ENCODE assay signal across 17 mouse cellular contexts in the genomic region with DNA sequence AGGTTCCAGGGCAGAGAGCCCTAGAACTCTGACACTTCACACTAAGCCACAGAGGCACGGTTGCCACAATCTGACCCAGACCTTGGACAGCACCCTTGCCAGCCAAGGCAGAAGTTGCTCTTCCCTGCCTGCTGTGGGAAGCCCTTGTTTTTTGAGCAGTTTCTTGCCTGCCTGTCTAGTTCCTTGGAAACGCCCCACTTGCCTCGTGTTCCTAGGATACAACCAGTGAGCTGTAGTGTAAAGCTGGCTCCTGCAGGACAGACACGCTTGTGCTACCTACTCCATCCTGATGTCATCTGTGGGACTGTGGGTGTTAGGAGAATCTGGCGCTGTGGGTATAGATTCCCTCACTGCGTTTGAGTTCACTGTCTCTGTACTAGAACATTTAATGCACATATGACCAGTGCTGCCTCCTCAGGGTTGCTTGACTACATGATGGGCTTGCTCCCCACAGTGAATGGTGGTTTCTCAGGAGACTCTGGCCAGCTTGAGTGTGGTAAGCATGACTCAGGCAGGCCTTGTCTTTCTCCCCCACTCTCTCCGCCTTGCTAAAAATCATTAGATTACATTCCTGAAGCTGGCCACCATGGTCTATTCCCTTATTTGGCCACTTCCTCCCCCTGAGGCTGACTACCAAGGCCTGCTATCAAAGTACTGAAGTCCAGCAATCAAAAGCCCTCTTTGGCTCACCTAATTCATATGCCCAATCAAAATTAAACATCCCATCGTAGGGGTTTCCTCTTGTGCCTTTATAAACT. TPM values are rescaled to one million over a fixed set of nuclear protein-coding genes. Genes with fewer than 3 reads are reported as not detected.
DNase-seq lines count a peak whose midpoint lies in the region; ATAC-seq lines count a peak whose summit lies in the region.
"Had no signal": no experiment of that assay in that cellular context is flagged by ENCODE, and none has a peak within 500 bp of the region (broad histone marks: within the 10 kb centered on the region; RNA-seq: fewer than 3 reads in every experiment).

No protein-coding gene starts in this region.

- H3K36me3 ChIP-seq in liver, embryonic 12.5 days, result no peaks in the 10 kb centered on the region
- no peaks in the 10 kb centered on the region for H3K36me3 ChIP-seq in liver, embryonic 11.5 days (ENCODE audit: control insufficient read depth, insufficient read depth, low read length)
- no peaks in the 10 kb centered on the region for H3K36me3 ChIP-seq in intestine, embryonic 15.5 days
- H3K36me3 ChIP-seq: lung, embryonic 15.5 days had no signal

- no peak overlapping the region for H3K9ac ChIP-seq in liver, embryonic 12.5 days
- no peak overlapping the region for H3K9ac ChIP-seq in liver, embryonic 11.5 days (ENCODE audit: low read depth, low read length)
- H3K9ac ChIP-seq in intestine, embryonic 15.5 days, result no peak overlapping the region
- H3K9ac ChIP-seq: lung, embryonic 15.5 days had no signal

- no peaks in the 10 kb centered on the region for H3K9me3 ChIP-seq in liver, embryonic 12.5 days (replicated peaks)
- H3K9me3 ChIP-seq in liver, embryonic 11.5 days (ENCODE audit: control insufficient read depth, low read length), result no peaks in the 10 kb centered on the region
- H3K9me3 ChIP-seq in intestine, embryonic 15.5 days, result no peaks in the 10 kb centered on the region
- H3K9me3 ChIP-seq: lung, embryonic 15.5 days had no signal

- H3K4me2 ChIP-seq in liver, embryonic 12.5 days, result no peak overlapping the region
- H3K4me2 ChIP-seq in liver, embryonic 11.5 days, result no peak overlapping the region
- no peak overlapping the region for H3K4me2 ChIP-seq in intestine, embryonic 15.5 days (replicated peaks)
- H3K4me2 ChIP-seq: lung, embryonic 15.5 days had no signal

- H3K27ac ChIP-seq in liver, embryonic 12.5 days, result 0 out of 2 replicates have a peak overlapping the region, but pooled peaks have one; percentile 6
- no peak overlapping the region for H3K27ac ChIP-seq in liver, embryonic 11.5 days (ENCODE audit: low read depth, low read length)
- no peak overlapping the region for H3K27ac ChIP-seq in intestine, embryonic 15.5 days
- H3K27ac ChIP-seq: lung, embryonic 15.5 days had no signal

- H3K4me3 ChIP-seq in liver, embryonic 12.5 days, result no peak overlapping the region
- no peak overlapping the region for H3K4me3 ChIP-seq in liver, embryonic 11.5 days (ENCODE audit: low read depth, low read length)
- no peak overlapping the region for H3K4me3 ChIP-seq in intestine, embryonic 15.5 days (replicated peaks)
- H3K4me3 ChIP-seq: lung, embryonic 15.5 days had no signal

- H3K4me1 ChIP-seq in liver, embryonic 12.5 days, result 0 out of 2 replicates have a peak, but pooled peaks cover 3% of the 10 kb centered on the region
- no peaks in the 10 kb centered on the region for H3K4me1 ChIP-seq in liver, embryonic 11.5 days (replicated peaks; ENCODE audit: control insufficient read depth, insufficient read depth, low read length)
- 0 out of 2 replicates have a peak, but pooled peaks cover 4% of the 10 kb centered on the region for H3K4me1 ChIP-seq in intestine, embryonic 15.5 days (replicated peaks)
- H3K4me1 ChIP-seq: lung, embryonic 15.5 days had no signal

- peak; percentile 19 to 47 for DNase-seq in frontal cortex, adult 2 months (ENCODE audit: extremely low spot score in 1 of 2, low spot score in 1 of 2)
- DNase-seq in frontal cortex, postnatal 14 days (ENCODE audit: low spot score in 2 of 2), result no peak
- no peak for DNase-seq in liver, embryonic 11.5 days (ENCODE audit: low spot score)
- peak; percentile 70 for DNase-seq in NIH3T3 (ENCODE audit: low read depth)
- no peak for DNase-seq in urinary bladder, postnatal 10 days (ENCODE audit: low spot score)
- DNase-seq: cerebellum, postnatal 14 days; gastrocnemius, postnatal 36 days; heart, postnatal 14 days; kidney, postnatal 25 days; thymus, postnatal 36 days had no signal

- ATAC-seq in liver, embryonic 12.5 days, result no peak
- ATAC-seq in liver, embryonic 11.5 days (replicated peaks; ENCODE audit: low FRiP score), result no peak
- 0 out of 2 replicates have a peak, but pooled peaks have one; percentile 39 for ATAC-seq in megakaryocyte progenitor cell, adult 5-6 weeks (replicated peaks; ENCODE audit: poor library complexity)
- no peak for ATAC-seq in intestine, embryonic 15.5 days
- ATAC-seq: CD4-positive, CD25-positive, alpha-beta regulatory T cell, adult 4 months; inflammation-experienced regulatory T-cells, adult 6 months had no signal

- WGBS in liver, embryonic 12.5 days (ENCODE audit: insufficient replicate concordance), result 55% methylated on average over 8 of the region's 8 CpGs
- WGBS in liver, embryonic 11.5 days, result 59% methylated on average over 8 of the region's 8 CpGs
- 66% methylated on average over 8 of the region's 8 CpGs for WGBS in intestine, embryonic 15.5 days

- 0 out of 2 replicates have a peak, but pooled peaks cover under 1% of the 10 kb centered on the region for H3K27me3 ChIP-seq in liver, embryonic 12.5 days (replicated peaks)
- H3K27me3 ChIP-seq in liver, embryonic 11.5 days (replicated peaks; ENCODE audit: control insufficient read depth, insufficient read depth, low read length), result no peaks in the 10 kb centered on the region
- no peaks in the 10 kb centered on the region for H3K27me3 ChIP-seq in intestine, embryonic 15.5 days (replicated peaks)
- H3K27me3 ChIP-seq: lung, embryonic 15.5 days had no signal

RNA-seq across cellular contexts. Expression of gene Fcgr1, which starts 18.8 kb away (rescaled TPM):
- 3.0 and 4.8 TPM in 2 replicates for polyA plus RNA-seq in frontal cortex, adult 2 months (2012; rRNA removed)
- polyA plus RNA-seq in liver, embryonic 12.5 days (2016; fragmentation: Nextera tagmentation; extraction: Ambion mirVana), result 2.4 and 2.7 TPM in 2 replicates
- polyA plus RNA-seq in liver, embryonic 11.5 days (2014; fragmentation: Nextera tagmentation; extraction: Ambion mirVana), result 4.1 TPM in 2 replicates
- 0.37 and 1.2 TPM in 2 replicates for total RNA-seq in megakaryocyte progenitor cell, adult 5-6 weeks (2015)
- 0.14 and 0.21 TPM in 2 replicates for total RNA-seq in megakaryocyte progenitor cell, adult 5-6 weeks (2017)
- 2.3 and 3.0 TPM in 2 replicates for polyA plus RNA-seq in intestine, embryonic 15.5 days (2015; fragmentation: Nextera tagmentation; extraction: Ambion mirVana)
- total RNA-seq: megakaryocyte-erythroid progenitor cell, adult 5-6 weeks had no signal

RNA-seq across cellular contexts. Expression of gene Hist2h2bb, which starts 43.0 kb away (rescaled TPM):
- 1.3 and 2.0 TPM in 2 replicates for polyA plus RNA-seq in frontal cortex, adult 2 months (2012; rRNA removed)
- polyA plus RNA-seq in liver, embryonic 12.5 days (2016; fragmentation: Nextera tagmentation; extraction: Ambion mirVana), result 23.6 and 31.6 TPM in 2 replicates
- 15.1 and 18.9 TPM in 2 replicates for polyA plus RNA-seq in liver, embryonic 11.5 days (2014; fragmentation: Nextera tagmentation; extraction: Ambion mirVana)
- total RNA-seq in megakaryocyte progenitor cell, adult 5-6 weeks (2015), result 1,111 and 1,146 TPM in 2 replicates
- total RNA-seq in megakaryocyte progenitor cell, adult 5-6 weeks (2017), result 9,134 and 9,995 TPM in 2 replicates
- 6.5 and 9.2 TPM in 2 replicates for polyA plus RNA-seq in intestine, embryonic 15.5 days (2015; fragmentation: Nextera tagmentation; extraction: Ambion mirVana)

RNA-seq across cellular contexts. Expression of gene Hist2h3b, which starts 44.1 kb away (rescaled TPM):
- 7.3 and 8.1 TPM in 2 replicates for polyA plus RNA-seq in frontal cortex, adult 2 months (2012; rRNA removed)
- polyA plus RNA-seq in liver, embryonic 12.5 days (2016; fragmentation: Nextera tagmentation; extraction: Ambion mirVana), result 99.1 and 113 TPM in 2 replicates
- polyA plus RNA-seq in liver, embryonic 11.5 days (2014; fragmentation: Nextera tagmentation; extraction: Ambion mirVana), result 45.6 and 60.2 TPM in 2 replicates
- total RNA-seq in megakaryocyte progenitor cell, adult 5-6 weeks (2015), result 773 and 862 TPM in 2 replicates
- total RNA-seq in megakaryocyte progenitor cell, adult 5-6 weeks (2017), result 369 and 430 TPM in 2 replicates
- 49.9 and 61.1 TPM in 2 replicates for polyA plus RNA-seq in intestine, embryonic 15.5 days (2015; fragmentation: Nextera tagmentation; extraction: Ambion mirVana)

RNA-seq across cellular contexts. Expression of gene Hist2h4, which starts 49.4 kb away (rescaled TPM):
- 3.3 and 3.9 TPM in 2 replicates for polyA plus RNA-seq in frontal cortex, adult 2 months (2012; rRNA removed)
- 27.0 and 29.3 TPM in 2 replicates for polyA plus RNA-seq in liver, embryonic 12.5 days (2016; fragmentation: Nextera tagmentation; extraction: Ambion mirVana)
- 3.5 and 5.0 TPM in 2 replicates for polyA plus RNA-seq in liver, embryonic 11.5 days (2014; fragmentation: Nextera tagmentation; extraction: Ambion mirVana)
- total RNA-seq in megakaryocyte progenitor cell, adult 5-6 weeks (2015), result 111 and 118 TPM in 2 replicates
- total RNA-seq in megakaryocyte progenitor cell, adult 5-6 weeks (2017), result 114 and 115 TPM in 2 replicates
- 10.7 and 10.9 TPM in 2 replicates for polyA plus RNA-seq in intestine, embryonic 15.5 days (2015; fragmentation: Nextera tagmentation; extraction: Ambion mirVana)

Comparison
In these comparisons a context has a peak if more than half of its experiments do, and no peak if none do; other contexts are left out.
1. DNase-seq: peak in frontal cortex, adult 2 months (2 of 2) and NIH3T3 (single experiment); none in frontal cortex, postnatal 14 days (0 of 2), liver, embryonic 11.5 days (single experiment) and urinary bladder, postnatal 10 days (single experiment).